Mouse (Mus musculus) gastrocnemius, adult 2 months (tissue): Measurements from ENCODE around the gene Slc39a11. TPM values are rescaled to one million over a fixed set of nuclear protein-coding genes. Genes with fewer than 3 reads are reported as not detected.

Experiments used
- DNase-seq: peaks from one replicate; pipeline ENCODE4 v3.0.0; 2022
- H3K27ac ChIP-seq: fragments of 200-600 bp; 2 replicates; pipeline ENCODE4 v1.8.1; 2022; ENCODE audit warnings: mild to moderate bottlenecking
- H3K4me3 ChIP-seq: fragments of 200-600 bp; 2 replicates; pipeline ENCODE4 v1.8.1; 2022; ENCODE audit warnings: mild to moderate bottlenecking, moderate library complexity
- CTCF ChIP-seq: fragments of 200-600 bp; IDR thresholded peaks from 2 replicates; pipeline ENCODE4 v1.8.1; 2022; ENCODE audit warnings: antibody characterized with exemption, mild to moderate bottlenecking, moderate library complexity
- intact Hi-C: fragments of 180-260 bp; cut with DNase I; formaldehyde crosslinking; loops from one replicate; pipeline ENCODE4 v1.15.1; 2025
- total RNA-seq, 2 experiments: library from RNA; stranded (reverse); gene quantifications; 2 replicates each; pipeline ENCODE4 v1.2.3; 2021

Gene Slc39a11
- total RNA-seq, 2 experiments from 2014 or later = 1.8 to 3.0 TPM

DNA sequence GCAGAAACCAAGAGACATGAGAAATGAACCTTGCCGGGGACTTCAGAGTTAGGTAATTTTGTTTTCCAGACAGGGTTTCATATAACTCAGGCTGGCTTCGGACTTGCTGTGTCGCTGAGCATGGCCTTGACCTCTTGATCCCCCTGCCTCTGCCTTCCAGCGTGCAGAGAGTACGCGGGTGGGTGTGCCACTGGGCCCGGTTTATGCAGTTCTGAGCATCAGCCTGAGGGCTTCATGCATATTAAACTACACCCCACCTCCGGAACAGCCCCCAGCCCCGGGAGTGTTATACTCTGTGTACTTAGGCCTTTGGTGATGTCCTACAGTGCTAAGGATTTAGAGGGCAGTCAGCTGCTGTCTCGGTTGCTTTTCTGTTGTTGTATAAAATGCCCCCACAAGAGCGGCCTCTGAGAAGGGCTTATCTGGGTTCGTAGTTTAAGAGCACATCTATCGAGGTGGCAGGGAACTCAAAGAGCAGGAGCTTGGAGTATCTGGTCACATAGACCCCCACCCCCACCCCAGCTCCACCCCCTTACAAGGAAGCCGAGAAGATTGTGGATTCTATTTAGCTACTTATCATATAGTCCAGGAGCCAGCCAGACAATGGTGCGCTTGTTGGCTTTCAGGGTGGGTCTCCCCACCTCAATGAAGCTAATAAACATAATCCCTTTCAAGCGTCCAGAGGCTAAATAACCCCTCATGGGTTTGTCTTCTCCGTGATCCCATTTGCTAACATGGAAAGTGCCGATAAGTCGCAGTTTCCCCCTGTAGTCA is 283.4 kb downstream of the Slc39a11 start:
- DNase-seq = no peak
- intact Hi-C loops = no loop called here
- TF ChIP-seq CTCF = no peak
- Histone ChIP-seq H3K4me3 (no peak overlapping the region), H3K27ac (no peak overlapping the region)

DNA sequence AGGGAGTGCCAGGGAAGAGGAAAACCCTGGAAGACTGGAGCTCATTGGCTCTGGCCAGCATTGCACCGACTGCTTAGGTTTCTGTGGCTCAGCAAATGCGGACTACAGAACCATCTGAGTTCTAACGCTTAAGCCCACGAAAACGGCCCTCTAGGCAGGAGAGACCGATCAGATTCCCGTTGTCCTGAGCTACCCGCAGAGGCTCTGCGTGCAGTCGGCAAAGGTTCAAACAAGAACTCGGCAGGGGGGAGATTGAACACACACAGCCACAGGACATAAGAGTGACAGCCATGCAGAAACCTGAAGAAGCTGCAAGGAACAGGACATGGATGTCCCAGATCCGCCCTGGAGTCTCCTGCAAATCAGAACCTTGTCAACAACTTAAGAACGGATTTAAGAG is 286.1 kb downstream of the Slc39a11 start:
- no peak for DNase-seq
- no peak overlapping the region for H3K4me3 ChIP-seq
- intact Hi-C loops = no loop called here
- H3K27ac ChIP-seq = no peak overlapping the region
- TF ChIP-seq CTCF = no peak

DNA sequence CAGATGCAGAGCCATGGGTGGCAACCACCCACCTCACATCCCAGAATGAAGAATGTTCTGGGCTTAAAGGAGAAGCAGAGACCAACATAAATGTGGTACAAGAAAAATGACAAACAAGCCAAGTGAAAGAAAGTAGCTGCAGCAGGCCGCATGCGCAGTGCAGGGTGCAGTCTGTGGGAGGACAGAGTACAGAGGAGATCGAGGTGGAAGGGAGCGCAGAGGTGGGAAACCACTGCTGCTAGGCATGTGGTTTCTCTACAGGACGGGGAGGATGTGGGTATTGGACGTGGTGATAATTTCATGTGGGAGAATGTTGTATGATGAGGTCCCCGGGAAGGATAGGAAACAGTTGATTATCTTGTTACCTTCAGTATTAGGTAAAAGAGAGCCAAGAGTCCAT is 287.3 kb downstream of the Slc39a11 start:
- intact Hi-C loops = no loop called here
- no peak for TF ChIP-seq CTCF
- Histone ChIP-seq H3K27ac (no peak overlapping the region), H3K4me3 (no peak overlapping the region)
- DNase-seq = no peak

DNA sequence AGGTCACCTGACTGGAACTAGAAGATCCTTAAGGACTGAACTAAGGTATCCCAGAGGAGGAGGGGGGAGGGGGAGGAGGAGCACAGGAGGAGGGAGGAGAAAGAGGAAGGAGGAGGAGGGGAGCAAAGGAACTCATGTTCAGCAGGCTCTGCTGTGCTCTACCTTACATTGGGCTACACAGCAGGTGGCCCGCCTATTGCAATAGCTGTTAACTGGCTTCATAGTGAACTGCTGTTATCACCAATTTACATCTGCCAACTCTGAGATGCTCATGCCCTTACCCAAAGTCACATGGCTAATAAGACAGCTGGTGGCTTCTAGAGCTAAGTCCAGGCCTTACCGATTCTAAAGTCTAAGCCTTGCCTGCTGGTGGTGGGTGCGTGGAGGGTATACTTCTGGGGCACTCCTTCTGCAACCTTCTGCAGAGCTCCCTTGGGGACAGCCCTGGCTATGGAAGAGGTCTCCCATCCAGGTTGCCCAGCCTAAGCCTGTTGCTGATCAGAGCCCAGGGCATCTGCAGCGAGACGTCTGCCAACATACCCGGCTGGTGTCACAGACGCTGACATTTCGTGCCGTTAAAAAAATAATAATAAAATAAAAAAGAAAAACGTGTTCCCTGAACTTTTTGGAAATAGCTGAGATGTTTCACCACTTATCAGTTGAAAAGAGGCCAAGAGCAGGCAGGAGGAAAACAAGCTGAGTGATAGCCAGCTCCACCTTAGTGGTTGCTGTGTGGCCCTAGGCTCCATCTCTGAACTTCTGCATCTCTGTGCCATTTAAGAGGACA is 289.6 kb downstream of the Slc39a11 start:
- H3K27ac ChIP-seq = no peak overlapping the region
- H3K4me3 ChIP-seq = no peak overlapping the region
- TF ChIP-seq CTCF = no peak
- intact Hi-C loops = no loop called here
- no peak for DNase-seq

DNA sequence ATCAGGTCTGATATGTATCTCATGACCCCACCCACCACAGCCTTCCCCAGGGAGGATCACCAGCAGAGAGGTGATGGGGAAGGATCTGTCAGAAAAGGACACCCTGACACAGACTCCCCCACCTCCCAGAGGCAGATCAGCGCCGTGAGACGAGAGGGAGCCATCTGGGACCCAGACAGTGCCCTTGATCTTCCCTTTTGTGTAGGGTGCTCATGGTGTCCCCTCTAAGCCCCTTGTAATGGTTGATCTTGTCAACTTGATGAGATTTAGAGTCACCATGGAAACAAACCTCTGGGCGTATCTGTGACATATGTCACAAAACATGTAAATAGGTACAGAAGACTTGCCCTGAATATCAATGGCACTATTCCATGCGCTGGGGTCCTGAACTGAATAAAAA is 293.9 kb downstream of the Slc39a11 start:
- DNase-seq = no peak
- intact Hi-C loops = no loop called here
- H3K27ac ChIP-seq = no peak overlapping the region
- H3K4me3 ChIP-seq = no peak overlapping the region
- TF ChIP-seq CTCF = no peak

DNA sequence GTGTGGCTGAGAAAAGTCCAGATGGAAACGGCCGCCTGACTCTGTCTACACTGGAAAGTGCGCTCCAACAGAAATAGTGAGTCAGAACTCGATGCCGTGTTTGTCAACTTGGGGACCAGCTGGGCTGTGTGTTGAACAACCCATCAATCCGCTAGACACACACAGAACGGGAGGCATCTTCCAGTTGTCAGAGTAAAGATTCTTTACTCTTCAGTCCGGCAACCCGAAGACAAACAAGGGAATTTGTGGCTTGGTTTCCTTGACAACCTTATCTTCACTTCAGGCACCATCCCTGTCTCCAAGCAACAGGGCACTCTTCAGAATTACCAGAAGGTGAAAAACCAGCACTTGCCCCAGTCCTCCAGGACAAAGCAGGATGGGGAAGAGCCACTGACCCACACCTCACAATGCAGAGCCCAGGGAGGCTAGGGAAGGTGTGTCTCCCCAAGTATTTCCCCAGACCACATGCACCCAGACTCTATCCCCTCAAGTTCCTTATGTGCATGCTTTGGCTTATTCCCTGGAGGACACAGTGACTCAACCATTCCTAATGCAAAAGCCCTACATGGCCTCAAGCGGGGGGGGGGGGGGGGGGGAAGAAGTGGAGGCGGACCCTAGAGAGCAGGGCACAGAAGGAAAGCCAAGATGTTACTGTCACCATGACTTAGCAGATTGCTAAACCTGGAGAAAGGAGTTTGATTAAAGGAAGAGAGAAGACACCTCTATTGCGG is 297.6 kb downstream of the Slc39a11 start:
- no peak for DNase-seq
- no peak overlapping the region for H3K27ac ChIP-seq
- TF ChIP-seq CTCF = no peak
- no peak overlapping the region for H3K4me3 ChIP-seq
- intact Hi-C loops = no loop called here

DNA sequence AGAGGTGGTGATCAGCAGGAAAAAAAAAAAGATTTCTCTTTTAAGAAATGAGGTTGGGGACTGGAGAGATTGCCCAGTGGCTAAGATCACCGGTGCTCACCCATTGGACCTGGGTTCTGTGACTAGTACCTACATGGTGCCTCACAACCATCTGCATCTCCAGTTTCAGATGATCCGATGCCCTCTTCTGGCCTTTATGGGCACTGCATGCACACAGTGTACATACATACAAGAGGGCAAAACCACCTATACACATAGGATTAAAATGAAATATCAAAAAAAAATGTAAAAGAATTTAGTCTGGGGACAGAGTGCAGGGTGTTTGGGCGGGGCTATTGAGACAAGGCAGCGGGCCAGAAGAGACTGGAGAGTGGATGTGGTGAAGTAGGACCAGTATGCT is 299.3 kb downstream of the Slc39a11 start:
- Histone ChIP-seq H3K4me3 (no peak overlapping the region), H3K27ac (no peak overlapping the region)
- TF ChIP-seq CTCF = no peak
- no peak for DNase-seq
- intact Hi-C loops = no loop called here

DNA sequence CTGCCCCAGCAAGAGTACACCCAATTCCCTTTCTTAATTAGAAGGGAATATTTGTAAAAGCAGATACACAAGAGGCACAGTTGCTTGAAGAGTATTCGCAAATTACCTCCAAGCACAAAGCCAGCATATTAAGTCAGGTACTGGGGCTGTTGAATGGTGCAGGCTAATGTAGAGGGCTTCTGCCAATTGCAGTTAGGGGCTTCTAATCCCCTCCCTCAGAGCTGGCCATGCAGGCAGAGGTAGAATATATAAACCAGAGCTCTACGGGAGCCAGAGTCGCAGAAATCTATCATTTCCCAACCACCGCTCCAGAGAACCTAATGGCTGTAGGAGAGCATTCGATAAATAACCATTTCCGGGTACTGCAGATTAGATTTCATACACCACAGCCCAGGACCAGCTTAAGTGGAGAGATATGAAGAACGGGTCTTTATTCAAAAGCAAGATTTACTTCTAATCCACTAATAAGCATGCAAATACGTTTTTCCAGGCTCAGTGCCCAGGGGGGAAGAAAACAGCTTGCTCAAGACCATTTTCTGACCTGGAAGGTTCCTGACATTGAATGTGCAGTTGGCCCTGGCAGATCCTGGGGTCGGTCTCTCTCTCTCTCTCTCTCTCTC is 302.9 kb downstream of the Slc39a11 start:
- intact Hi-C loops = no loop called here
- H3K4me3 ChIP-seq = no peak overlapping the region
- no peak for DNase-seq
- no peak overlapping the region for H3K27ac ChIP-seq
- TF ChIP-seq CTCF = no peak

DNA sequence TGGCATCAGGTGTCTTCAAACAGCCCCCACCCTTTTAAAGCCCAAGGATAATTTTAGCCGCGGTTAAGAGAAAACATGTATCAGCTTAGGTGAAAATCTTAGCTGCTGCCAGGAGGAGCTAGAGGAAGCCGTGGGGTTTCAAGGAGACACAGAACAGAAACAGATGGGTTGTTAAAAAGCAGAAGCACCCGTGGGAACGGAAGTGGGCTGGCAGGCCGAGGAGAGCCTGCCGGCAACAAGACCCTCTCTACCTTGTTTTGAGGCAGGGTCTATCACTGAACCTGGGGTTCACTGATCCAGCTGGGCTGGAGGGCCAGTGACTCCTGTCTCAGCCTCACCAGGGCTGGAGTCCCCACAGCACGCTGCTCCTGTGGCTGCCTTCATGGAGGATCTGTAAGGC is 310.1 kb downstream of the Slc39a11 start:
- Histone ChIP-seq H3K4me3 (no peak overlapping the region), H3K27ac (no peak overlapping the region)
- intact Hi-C loops = loop anchor here (5.0 kb wide), 1 partner anchor 1418 kb away; no protein-coding TSS in a partner anchor
- no peak for TF ChIP-seq CTCF
- no peak for DNase-seq

DNA sequence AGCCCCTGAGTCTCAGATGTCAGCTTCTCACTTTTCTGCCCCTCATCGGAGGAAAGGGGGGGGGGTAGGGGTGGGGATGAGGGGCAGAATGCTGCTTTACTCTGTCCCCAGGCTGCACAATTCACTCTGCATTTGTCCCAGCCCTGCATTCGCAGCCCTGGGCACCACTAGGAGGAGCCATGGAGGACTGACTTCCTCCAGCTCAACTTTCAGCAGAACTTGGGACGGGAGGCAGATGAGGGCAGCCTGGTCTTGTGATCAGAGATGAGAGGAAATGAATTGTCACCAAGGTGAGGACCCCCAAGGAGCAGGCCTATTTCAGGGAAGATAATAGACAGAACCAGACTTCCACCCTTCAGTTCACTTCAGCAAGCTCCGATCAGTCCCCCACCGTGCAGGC is 311.3 kb downstream of the Slc39a11 start:
- peak; percentile 7; the same call in 1 of the 2 replicates for TF ChIP-seq CTCF
- intact Hi-C loops = loop anchor here (5.0 kb wide), 1 partner anchor 1419 kb away; no protein-coding TSS in a partner anchor
- Histone ChIP-seq H3K4me3 (no peak overlapping the region), H3K27ac (no peak overlapping the region)
- no peak for DNase-seq

DNA sequence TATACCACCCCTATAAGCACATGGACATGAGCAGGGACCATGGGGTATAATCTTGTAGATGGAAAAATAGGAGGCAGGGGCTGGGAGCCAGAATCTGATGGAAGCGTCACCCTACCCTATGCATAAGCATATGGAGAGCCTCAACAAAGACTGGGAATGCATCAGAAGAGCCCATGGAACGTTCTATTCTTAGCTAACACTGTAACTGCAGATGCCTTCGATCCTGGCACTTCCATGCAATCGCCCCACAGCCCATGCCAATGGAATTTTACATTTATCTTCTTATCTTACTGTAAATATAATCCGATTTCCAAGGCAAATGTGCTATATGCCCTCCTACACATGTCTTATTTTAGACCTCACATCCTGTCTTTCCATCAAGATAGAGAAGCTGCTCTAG is 314.2 kb downstream of the Slc39a11 start:
- DNase-seq = no peak
- Histone ChIP-seq H3K27ac (no peak overlapping the region), H3K4me3 (no peak overlapping the region)
- intact Hi-C loops = loop anchor here (5.0 kb wide), 1 partner anchor 1422 kb away; no protein-coding TSS in a partner anchor
- TF ChIP-seq CTCF = no peak

DNA sequence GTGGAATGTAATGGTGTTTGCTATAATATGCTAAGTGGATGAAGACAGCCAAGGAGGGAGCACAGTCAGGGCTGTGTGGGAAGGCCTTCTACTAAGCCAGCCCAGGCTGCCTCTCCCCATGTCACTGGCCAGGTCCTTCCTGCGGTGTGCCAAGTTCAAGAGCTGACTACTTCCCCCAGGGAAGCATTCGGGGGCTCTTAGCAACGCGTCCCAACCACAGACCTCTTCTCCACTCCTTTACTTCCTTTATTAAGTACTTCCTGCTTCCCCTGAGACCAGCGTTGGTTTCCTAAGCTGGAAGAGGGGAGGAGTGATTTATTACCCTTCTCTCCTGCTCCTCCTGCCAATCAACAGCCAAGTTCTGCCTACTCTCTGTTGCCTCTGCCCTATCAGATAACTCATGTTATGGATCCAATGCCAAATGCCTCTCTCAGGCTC is 315.4 kb downstream of the Slc39a11 start:
- intact Hi-C loops = no loop called here
- DNase-seq = peak; percentile 28
- Histone ChIP-seq H3K27ac (no peak overlapping the region), H3K4me3 (no peak overlapping the region)
- TF ChIP-seq CTCF = no peak
